In the genomic region with DNA sequence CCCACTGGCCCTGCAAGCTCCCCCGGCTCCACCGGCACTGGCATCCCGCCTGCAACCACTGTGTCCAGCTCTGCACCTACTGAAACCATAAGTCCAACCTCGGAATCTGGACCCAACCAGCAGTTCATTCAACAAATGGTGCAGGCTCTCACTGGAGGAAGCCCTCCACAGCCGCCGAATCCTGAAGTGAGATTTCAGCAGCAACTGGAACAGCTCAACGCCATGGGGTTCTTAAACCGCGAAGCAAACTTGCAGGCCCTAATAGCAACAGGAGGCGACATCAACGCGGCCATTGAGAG, we compare ENCODE assay signal across 8 mouse cellular contexts. TPM values are rescaled to one million over a fixed set of nuclear protein-coding genes. Genes with fewer than 3 reads are reported as not detected.
DNase-seq lines count a peak whose midpoint lies in the region; ATAC-seq and TF ChIP-seq lines count a peak whose summit lies in the region.

No protein-coding gene starts in this region.

- no peaks in the 10 kb centered on the region for H3K9me3 ChIP-seq in E14TG2a.4 (ENCODE audit: low read length)
- H3K9me3 ChIP-seq in hindbrain, embryonic 14.5 days (ENCODE audit: control insufficient read depth, low read length): no peaks in the 10 kb centered on the region
- no peaks in the 10 kb centered on the region for H3K9me3 ChIP-seq in midbrain, embryonic 11.5 days (ENCODE audit: control insufficient read depth, low read length)

- no peak for TF ChIP-seq POLR2A in cortical plate, adult 2 months (IDR thresholded peaks at IDR 0.05; ENCODE audit: extremely low read depth, insufficient read depth, low read length)

- ATAC-seq in hindbrain, embryonic 14.5 days (ENCODE audit: low FRiP score): no peak
- ATAC-seq in midbrain, embryonic 11.5 days (ENCODE audit: low FRiP score): no peak
- ATAC-seq in activated CD4-positive, CD25-positive, alpha-beta regulatory T cell, adult 4 months: no peak

- peak overlapping the region; percentile 76 for H3K4me2 ChIP-seq in hindbrain, embryonic 14.5 days (replicated peaks)
- peak overlapping the region; percentile 66 for H3K4me2 ChIP-seq in midbrain, embryonic 11.5 days

- H3K4me1 ChIP-seq in E14TG2a.4 (replicated peaks; ENCODE audit: low read depth, low read length): peaks cover 4% of the 10 kb centered on the region
- H3K4me1 ChIP-seq in cortical plate, adult 2 months (ENCODE audit: control insufficient read depth, insufficient read depth, low read length): no peaks in the 10 kb centered on the region
- H3K4me1 ChIP-seq in hindbrain, embryonic 14.5 days (replicated peaks; ENCODE audit: control insufficient read depth, insufficient read depth, low read length): peaks cover 5% of the 10 kb centered on the region; the same call in 1 of the 2 replicates
- peaks cover 4% of the 10 kb centered on the region; the same call in 1 of the 2 replicates for H3K4me1 ChIP-seq in midbrain, embryonic 11.5 days (ENCODE audit: control insufficient read depth, insufficient read depth, low read length)

- H3K27me3 ChIP-seq in E14TG2a.4 (ENCODE audit: insufficient read depth, low read length): no peaks in the 10 kb centered on the region
- H3K27me3 ChIP-seq in hindbrain, embryonic 14.5 days (ENCODE audit: control insufficient read depth, insufficient read depth, low read length): no peaks in the 10 kb centered on the region
- no peaks in the 10 kb centered on the region for H3K27me3 ChIP-seq in midbrain, embryonic 11.5 days (ENCODE audit: control insufficient read depth, insufficient read depth, low read length)

- H3K27ac ChIP-seq in cortical plate, adult 2 months (ENCODE audit: insufficient read depth, low read length): no peak overlapping the region
- H3K27ac ChIP-seq in hindbrain, embryonic 14.5 days: peak overlapping the region; percentile 96
- peak overlapping the region; percentile 93 for H3K27ac ChIP-seq in midbrain, embryonic 11.5 days (ENCODE audit: low read depth, low read length)

- H3K36me3 ChIP-seq in E14TG2a.4 (ENCODE audit: insufficient read depth, low read length): peaks cover 16% of the 10 kb centered on the region
- 0 out of 2 replicates have a peak, but pooled peaks cover 7% of the 10 kb centered on the region for H3K36me3 ChIP-seq in hindbrain, embryonic 14.5 days (replicated peaks; ENCODE audit: control insufficient read depth, insufficient read depth)
- H3K36me3 ChIP-seq in midbrain, embryonic 11.5 days (ENCODE audit: control insufficient read depth, insufficient read depth, low read length): no peaks in the 10 kb centered on the region

- peak; percentile 1 for DNase-seq in kidney, adult 11 months
- no peak for DNase-seq in kidney, adult 8-10 months
- no peak for DNase-seq in hindbrain, embryonic 14.5 days (ENCODE audit: low spot score)
- peak; percentile 86 for DNase-seq in midbrain, embryonic 11.5 days (ENCODE audit: low spot score, missing footprints)
- DNase-seq in spleen, adult 18-20 months: no peak

- peak overlapping the region; percentile 79 for H3K4me3 ChIP-seq in E14TG2a.4 (replicated peaks; ENCODE audit: low read length)
- H3K4me3 ChIP-seq in cortical plate, adult 2 months (ENCODE audit: insufficient read depth, low read length): peak overlapping the region; percentile 86
- peak overlapping the region; percentile 65 for H3K4me3 ChIP-seq in hindbrain, embryonic 14.5 days (replicated peaks; ENCODE audit: low read length)
- H3K4me3 ChIP-seq in midbrain, embryonic 11.5 days (ENCODE audit: low read depth, low read length): peak overlapping the region; percentile 67

- no peak for TF ChIP-seq CTCF in E14TG2a.4 (conservative IDR thresholded peaks at IDR 0.05; ENCODE audit: low read length)
- no peak for TF ChIP-seq CTCF in cortical plate, adult 2 months (IDR thresholded peaks at IDR 0.05; ENCODE audit: extremely low read depth, insufficient read depth, low read length)

- WGBS in hindbrain, embryonic 14.5 days: 17% methylated on average over 12 of the region's 12 CpGs
- WGBS in midbrain, embryonic 11.5 days: 29% methylated on average over 12 of the region's 12 CpGs

- peak overlapping the region; percentile 90 for H3K9ac ChIP-seq in hindbrain, embryonic 14.5 days
- peak overlapping the region; percentile 91 for H3K9ac ChIP-seq in midbrain, embryonic 11.5 days (ENCODE audit: low read length)

RNA-seq across cellular contexts. Expression of a gene that starts 2.0 kb away (rescaled TPM):
- 122 and 124 TPM in 2 replicates for polyA plus RNA-seq in cortical plate, adult 2 months (2012; rRNA removed)
- 67.3 and 71.7 TPM in 2 replicates for polyA plus RNA-seq in hindbrain, embryonic 14.5 days (2014; fragmentation: Nextera tagmentation; extraction: Ambion mirVana)
- polyA plus RNA-seq in midbrain, embryonic 11.5 days (2014; fragmentation: Nextera tagmentation; extraction: Ambion mirVana): 61.0 and 63.8 TPM in 2 replicates
- polyA plus RNA-seq in activated CD4-positive, CD25-positive, alpha-beta regulatory T cell, adult 4 months (2017; shearing (Covaris generic)): 1 to 10 TPM; 3.1 to 5.9 TPM

RNA-seq across cellular contexts. Expression of a gene that starts 58.4 kb away (rescaled TPM):
- not detected in 2 replicates for polyA plus RNA-seq in cortical plate, adult 2 months (2012; rRNA removed)
- polyA plus RNA-seq in hindbrain, embryonic 14.5 days (2014; fragmentation: Nextera tagmentation; extraction: Ambion mirVana): not detected in 2 replicates
- 0.29 and 0.34 TPM in 2 replicates for polyA plus RNA-seq in midbrain, embryonic 11.5 days (2014; fragmentation: Nextera tagmentation; extraction: Ambion mirVana)
- polyA plus RNA-seq in activated CD4-positive, CD25-positive, alpha-beta regulatory T cell, adult 4 months (2017; shearing (Covaris generic)): not detected

Comparison
In these comparisons a context has a peak if more than half of its experiments do, and no peak if none do; other contexts are left out.
1. DNase-seq: peak in kidney, adult 11 months (single experiment) and midbrain, embryonic 11.5 days (single experiment); none in kidney, adult 8-10 months (0 of 2), hindbrain, embryonic 14.5 days (single experiment) and spleen, adult 18-20 months (0 of 2).
2. Peak in every context shown above with its lines, with median percentiles within 50 percentile points of each other: H3K4me3 ChIP-seq.